Mouse (Mus musculus) colon, adult 2 months (tissue): ENCODE data around the gene Inppl1. TPM values are rescaled to one million over a fixed set of nuclear protein-coding genes. Genes with fewer than 3 reads are reported as not detected.

Source experiments
- polyA plus RNA-seq: library from polyadenylated mRNA; depleted of rRNA; stranded (reverse); fragments of >200 nt; gene quantifications from 2 replicates; pipeline ENCODE4 v1.2.3, GENCODE M21; 2012; rRNA removed

Inppl1 gene
- polyA plus RNA-seq, result 118 and 140 TPM in 2 replicates

GRCm38 (mm10) chr7:101837606-101838471, at the start of gene Inppl1:
Gene Inppl1 (minus strand): TSS chr7:101838229.

DNA sequence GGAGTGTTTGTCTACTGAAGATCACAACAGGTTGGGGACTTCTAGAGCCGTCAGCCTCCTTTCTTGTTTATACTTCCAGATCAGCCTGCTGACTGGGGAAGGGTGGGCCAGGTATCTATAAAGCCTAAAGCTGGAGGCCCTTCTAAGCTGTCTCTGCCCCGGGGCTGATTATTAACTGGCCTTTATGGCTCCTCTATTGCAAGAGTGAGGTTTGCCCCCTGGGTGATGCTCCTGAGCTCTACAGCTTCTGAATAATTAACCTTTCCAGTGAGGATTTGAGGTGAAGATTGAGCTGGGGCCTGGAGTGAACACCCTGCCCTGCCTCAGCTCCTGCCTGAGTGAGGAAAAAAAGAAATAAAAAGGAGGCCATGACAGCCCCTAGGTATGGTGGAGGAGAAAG, 32.6 kb upstream of the Inppl1 start, which contains the start of gene Folr1:
Gene Folr1 (minus strand): TSS at position 160 of the 400 bp plus-strand sequence.

GRCm38 (mm10) chr7:101863415-101863814, 25.4 kb upstream of the Inppl1 start, which contains the start of gene Anapc15:
Gene Anapc15 (plus strand): TSS chr7:101863715.

DNA sequence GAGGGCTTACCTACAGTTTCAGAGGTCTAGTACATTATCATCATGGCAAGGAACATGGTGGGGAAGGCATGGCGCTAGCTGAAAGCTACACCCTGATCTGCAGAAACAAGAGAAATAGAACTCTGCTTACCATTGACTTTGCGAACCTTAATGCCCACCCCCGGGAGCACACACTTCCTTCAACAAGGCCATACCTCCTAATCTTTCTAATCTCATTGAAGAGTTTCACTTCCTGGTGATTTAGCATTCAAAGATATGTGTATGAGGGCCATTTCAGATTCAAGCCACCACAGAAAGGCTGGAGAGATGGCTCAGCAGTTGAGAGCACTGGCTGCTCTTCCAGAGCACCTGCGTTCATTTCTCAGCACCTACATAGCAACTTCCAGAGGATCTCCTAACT, 19.1 kb upstream of the Inppl1 start, which contains the start of gene Folr2:
Gene Folr2 (minus strand): TSS at position 101 of the 400 bp plus-strand sequence.

DNA sequence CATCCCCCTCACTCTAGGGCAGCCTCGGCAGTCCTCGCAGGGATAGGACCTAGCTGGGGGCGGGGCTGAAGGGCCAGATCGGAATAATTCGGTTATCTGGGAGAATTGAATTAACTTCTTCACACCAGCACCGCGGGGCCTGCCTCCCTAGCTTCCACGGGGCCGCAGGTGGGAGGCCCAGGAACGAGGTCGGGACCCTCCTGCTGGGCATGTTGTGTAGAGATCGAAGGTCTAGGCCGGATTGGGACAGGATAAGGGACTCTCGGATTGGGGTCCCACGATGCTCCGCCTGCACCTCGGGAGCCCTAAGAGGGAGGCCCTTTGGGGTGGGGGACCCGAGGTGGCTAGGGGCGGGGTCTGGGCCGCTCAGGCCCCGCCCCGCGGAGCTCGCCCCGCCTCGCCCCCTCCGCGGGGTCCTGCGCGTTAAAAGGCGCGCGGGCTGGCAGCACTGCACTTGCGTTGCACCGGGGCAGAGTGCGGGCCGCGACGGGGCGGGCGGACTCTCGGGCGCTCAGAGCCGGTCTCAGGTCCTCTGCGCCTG, 20.1 kb downstream of the Inppl1 start, which contains the start of gene Phox2a:
Gene Phox2a (plus strand): TSS at position 453 of the 541 bp plus-strand sequence.

Other genes starting within 250 kb of the Inppl1 start
- 13.4 and 13.8 TPM in 2 replicates for gene Clpb, start 174.6 kb downstream of the Inppl1 start, polyA plus RNA-seq
- 1.3 and 2.0 TPM in 2 replicates for gene Phox2a, start 19.9 kb downstream of the Inppl1 start, polyA plus RNA-seq
- 10.6 and 14.3 TPM in 2 replicates for gene Folr2, start 19.0 kb upstream of the Inppl1 start, polyA plus RNA-seq
- 20.6 and 25.7 TPM in 2 replicates for gene Anapc15, start 25.5 kb upstream of the Inppl1 start, polyA plus RNA-seq
- 1.1 and 1.2 TPM in 2 replicates for gene Folr1, start 32.6 kb upstream of the Inppl1 start, polyA plus RNA-seq
- gene Lamtor1, start 67.7 kb upstream of the Inppl1 start, polyA plus RNA-seq, result 223 and 226 TPM in 2 replicates
- gene Tomt, start 68.1 kb upstream of the Inppl1 start, polyA plus RNA-seq, result 0.08 and 0.13 TPM in 2 replicates
- 15.6 and 20.1 TPM in 2 replicates for gene Lrrc51, start 95.7 kb upstream of the Inppl1 start, polyA plus RNA-seq
- 82.1 and 93.1 TPM in 2 replicates for gene Numa1, start 95.9 kb upstream of the Inppl1 start, polyA plus RNA-seq
- gene Il18bp, start 180.5 kb upstream of the Inppl1 start, polyA plus RNA-seq, result 5.1 and 6.9 TPM in 2 replicates
- gene Rnf121, start 227.2 kb upstream of the Inppl1 start, polyA plus RNA-seq, result 21.0 and 30.4 TPM in 2 replicates
- 12.3 and 12.9 TPM in 2 replicates for gene Xndc1, start 227.3 kb upstream of the Inppl1 start, polyA plus RNA-seq
- gene Xntrpc, start 227.5 kb upstream of the Inppl1 start, polyA plus RNA-seq, result 2.1 and 3.2 TPM in 2 replicates
- not detected in 2 replicates for gene Trpc2, start 244.9 kb upstream of the Inppl1 start, polyA plus RNA-seq